ENCODE assay signal across 8 mouse cellular contexts in the genomic region with DNA sequence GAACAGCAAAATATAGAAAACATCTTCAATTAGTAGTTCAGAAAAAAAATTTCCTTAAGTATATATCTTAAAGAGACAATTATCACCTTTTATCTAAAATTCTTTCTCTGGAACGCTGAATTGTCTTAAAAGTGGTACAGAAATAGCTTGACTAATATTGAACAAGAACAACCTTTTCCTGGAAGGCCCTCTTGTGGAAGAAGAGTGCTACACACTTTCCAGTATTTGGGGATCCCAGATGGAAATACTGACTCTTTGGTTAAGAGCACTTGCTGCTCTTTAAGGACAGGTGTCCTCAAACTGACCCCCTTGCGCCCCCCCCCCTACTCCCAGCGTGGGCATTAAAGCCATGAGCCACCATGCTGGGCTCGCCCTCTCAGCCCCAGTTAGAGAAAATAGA. TPM values are rescaled to one million over a fixed set of nuclear protein-coding genes. Genes with fewer than 3 reads are reported as not detected.
A peak's percentile ranks its signal among the peaks of the same experiment; 100 is the strongest.
DNase-seq lines count a peak whose midpoint lies in the region; ATAC-seq lines count a peak whose summit lies in the region.

No protein-coding gene starts in this region.

- DNase-seq in adrenal gland, adult 2 months: peak; percentile 26
- DNase-seq in adrenal gland, adult 8-10 months: no peak
- DNase-seq in left cerebral cortex, adult 11 months (ENCODE audit: low spot score): peak; percentile 48
- no peak for DNase-seq in left cerebral cortex, postnatal 36 days (ENCODE audit: low spot score in 2 of 2)
- peak; percentile 27 for DNase-seq in cerebellum, adult 11-12 months
- peak; percentile 29 for DNase-seq in layer of hippocampus, adult 9-11 months
- DNase-seq in urinary bladder, postnatal 36 days (ENCODE audit: low spot score in 2 of 2): no peak

- intact Hi-C loops in left cerebral cortex, postnatal 36 days (cut with DNase I): no loop called here

- no peak for ATAC-seq in activated CD4-positive, CD25-positive, alpha-beta regulatory T cell, adult 4 months

RNA-seq across cellular contexts. Expression of a gene that starts 48.6 kb away (rescaled TPM):
- total RNA-seq in adrenal gland, adult 2 months (2021): 10 to 100 TPM; 20.9 to 21.5 TPM
- 1.6 and 1.8 TPM in 2 replicates for polyA plus RNA-seq in adrenal gland, adult 2 months (2012; rRNA removed)
- 10 to 100 TPM; 23.3 to 47.4 (median 32.1) TPM for total RNA-seq in adrenal gland, adult 8-10 months (2022)
- 10 to 100 TPM; 23.0 to 45.1 TPM for total RNA-seq in left cerebral cortex, postnatal 36 days (2021)
- polyA plus RNA-seq in activated CD4-positive, CD25-positive, alpha-beta regulatory T cell, adult 4 months (2017; shearing (Covaris generic)): 10 to 100 TPM; 30.6 to 31.5 TPM

Comparison
In these comparisons a context has a peak if more than half of its experiments do, and no peak if none do; other contexts are left out.
1. DNase-seq: peak in adrenal gland, adult 2 months (single experiment), left cerebral cortex, adult 11 months (single experiment), cerebellum, adult 11-12 months (single experiment) and layer of hippocampus, adult 9-11 months (single experiment); none in adrenal gland, adult 8-10 months (single experiment), left cerebral cortex, postnatal 36 days (0 of 2) and urinary bladder, postnatal 36 days (0 of 2).